Mouse (Mus musculus) MEL-GATA-1-ER (cell line): ENCODE measurements around the gene Ncan.

Experiments
- DNase-seq: peaks from one replicate; pipeline ENCODE4 v3.0.0-alpha.2; 2012; ENCODE audit warnings: low read depth; ENCODE audit errors: extremely low read depth

Gene Ncan

GRCm38 (mm10) chr8:70120667-70121066 is at the start of gene Ncan:
Gene Ncan, minus strand, starts transcription at chr8:70120873.
- DNase-seq = no peak

GRCm38 (mm10) chr8:70170116-70170515 is 49.4 kb upstream of the Ncan start:
- DNase-seq = no peak

DNA sequence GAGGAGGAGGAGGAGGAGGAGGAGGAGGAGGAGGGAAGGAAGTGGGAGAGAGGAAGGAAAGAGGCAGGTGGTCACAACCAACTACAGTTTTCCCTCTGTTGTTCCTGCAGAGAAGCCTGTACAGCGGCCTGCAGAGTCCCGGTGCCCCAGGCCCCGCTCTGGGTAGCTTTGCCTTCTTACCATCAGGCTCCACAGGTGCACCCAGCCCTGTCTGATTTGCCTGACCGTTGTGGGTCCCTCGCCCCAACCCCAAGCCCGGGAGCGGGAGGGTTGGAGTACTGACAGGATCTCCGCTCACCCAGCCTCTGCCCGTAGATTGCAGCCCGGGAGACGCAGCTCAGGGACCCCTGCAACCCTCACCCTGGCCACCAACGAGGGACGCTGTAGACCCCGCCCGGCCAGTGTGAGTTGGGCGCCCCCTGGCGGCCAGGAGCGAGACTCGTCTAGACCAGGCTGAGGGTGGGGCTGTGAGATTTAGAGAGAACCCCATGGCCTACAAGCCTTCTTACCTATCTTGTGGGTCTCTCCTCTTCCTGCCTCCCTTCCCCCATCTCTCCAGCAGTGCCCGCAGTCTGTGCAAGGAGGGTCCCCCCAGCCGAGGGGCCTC is 45.9 kb upstream of the Ncan start:
- no peak for DNase-seq

GRCm38 (mm10) chr8:70163316-70163715 is 42.6 kb upstream of the Ncan start:
- no peak for DNase-seq

DNA sequence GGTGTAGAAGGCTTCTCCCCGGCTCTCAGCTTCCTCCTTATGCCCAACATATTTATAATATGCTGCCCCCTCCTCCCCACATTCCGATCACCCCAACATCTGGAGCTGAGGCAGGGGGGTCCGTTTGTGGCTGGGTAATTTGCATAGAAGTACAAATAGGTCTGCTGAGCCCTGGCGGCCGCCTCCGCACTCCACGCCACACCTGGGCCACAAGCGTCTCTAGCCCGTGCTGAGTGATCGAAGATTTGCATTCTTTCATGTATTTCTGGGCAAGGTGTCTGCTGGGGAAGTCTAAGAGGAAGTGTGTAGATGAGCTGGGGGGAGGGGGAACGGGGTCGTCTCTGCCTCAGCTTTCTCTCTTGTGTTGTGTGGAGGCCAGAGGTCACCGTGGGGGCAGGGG is 39.3 kb upstream of the Ncan start:
- no peak for DNase-seq

GRCm38 (mm10) chr8:70159211-70159610 is 38.5 kb upstream of the Ncan start:
- no peak for DNase-seq

DNA sequence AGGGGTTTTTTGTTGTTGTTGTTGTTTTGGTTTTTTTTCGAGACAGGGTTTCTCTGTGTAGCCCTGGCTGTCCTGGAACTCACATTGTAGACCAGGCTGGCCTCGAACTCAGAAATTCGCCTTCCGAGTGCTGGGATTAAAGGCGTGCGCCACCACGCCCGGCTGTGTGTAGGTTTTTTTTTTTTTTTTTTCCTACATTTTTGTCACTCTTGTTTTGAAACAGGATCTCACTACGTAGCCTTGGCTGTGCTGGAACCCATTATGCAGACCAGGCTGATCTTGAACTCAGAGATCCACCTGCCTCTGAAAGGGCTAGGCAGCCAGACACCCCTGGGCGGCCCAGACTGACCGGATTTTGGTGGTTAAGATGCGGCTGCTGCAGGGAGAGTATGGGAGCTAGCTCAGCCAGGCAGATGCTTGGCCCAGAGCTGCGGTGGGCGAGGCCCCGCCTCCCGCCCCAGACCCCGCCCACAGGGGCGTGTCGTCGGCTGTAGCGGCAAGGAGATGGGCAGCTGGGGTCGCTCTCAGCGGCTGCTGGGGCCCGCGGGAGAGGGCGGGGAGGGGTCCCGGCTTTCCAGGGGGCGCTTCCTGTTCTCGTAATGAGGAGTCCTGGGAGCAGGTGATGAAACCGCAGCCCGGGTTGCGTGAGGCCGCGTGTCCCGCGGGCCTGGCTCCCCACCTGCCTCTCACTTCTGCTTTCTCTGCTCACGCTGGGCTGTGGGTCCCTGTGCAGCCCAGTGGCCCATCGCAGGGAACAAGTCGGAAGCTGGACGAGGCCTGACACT is 37.6 kb upstream of the Ncan start:
- no peak for DNase-seq

- DNase-seq = no peak
Observed at GRCm38 (mm10) chr8:70157240-70157800, 36.6 kb upstream of the Ncan start.

- DNase-seq = peak; percentile 74
Observed at GRCm38 (mm10) chr8:70152537-70153257, 32.0 kb upstream of the Ncan start.

DNA sequence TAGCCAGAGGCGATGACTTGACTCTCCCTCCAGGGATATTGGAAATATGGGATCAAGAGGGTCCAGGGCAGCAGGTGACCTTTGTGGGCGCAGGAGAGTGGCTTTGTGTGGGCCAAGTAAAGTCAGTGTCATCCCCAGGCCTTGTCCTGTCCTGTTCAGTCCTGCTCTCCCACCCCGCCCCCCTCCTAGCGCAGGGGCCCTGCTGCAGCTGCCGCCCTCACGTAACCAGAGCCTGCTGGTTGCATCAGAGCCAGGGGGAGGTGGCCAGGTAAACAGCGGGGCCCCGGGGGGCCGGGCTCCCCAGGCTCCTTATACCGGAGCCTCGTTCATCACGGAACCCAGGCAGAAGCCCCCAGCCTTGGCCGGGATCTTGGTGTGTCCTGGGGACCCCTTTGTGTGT is 29.5 kb upstream of the Ncan start:
- no peak for DNase-seq

GRCm38 (mm10) chr8:70147678-70148607 is 27.3 kb upstream of the Ncan start:
- no peak for DNase-seq

DNA sequence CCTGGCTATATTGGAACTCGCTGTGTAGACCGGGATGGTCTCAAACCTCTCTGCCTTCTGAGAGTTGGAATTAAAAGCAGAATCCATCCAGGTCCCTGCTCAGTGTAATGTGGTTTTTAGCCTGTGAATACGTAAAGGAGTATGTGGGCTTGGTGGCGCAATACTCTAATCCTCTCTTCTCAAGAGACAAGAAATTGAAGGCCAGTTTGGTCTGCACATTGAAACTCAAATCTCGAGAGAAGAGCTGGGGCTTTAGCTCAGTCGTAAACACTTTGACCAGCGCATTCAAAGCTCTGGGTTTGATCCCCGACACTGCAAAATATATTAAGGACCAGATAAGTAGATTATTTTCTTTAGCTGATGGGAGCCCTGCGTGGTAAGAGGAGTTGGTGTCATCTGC is 19.3 kb upstream of the Ncan start:
- no peak for DNase-seq

GRCm38 (mm10) chr8:70139026-70139857 is 18.6 kb upstream of the Ncan start, which contains the start of the genes Rfxank, Borcs8 and Mef2b:
Gene Rfxank, minus strand, starts transcription at chr8:70139154.
Gene Borcs8, plus strand, starts transcription at chr8:70139499.
Gene Mef2b, plus strand, starts transcription at chr8:70139711.
- DNase-seq = peak; percentile 97

- DNase-seq = no peak
Observed at GRCm38 (mm10) chr8:70137890-70138289, 17.2 kb upstream of the Ncan start.

DNA sequence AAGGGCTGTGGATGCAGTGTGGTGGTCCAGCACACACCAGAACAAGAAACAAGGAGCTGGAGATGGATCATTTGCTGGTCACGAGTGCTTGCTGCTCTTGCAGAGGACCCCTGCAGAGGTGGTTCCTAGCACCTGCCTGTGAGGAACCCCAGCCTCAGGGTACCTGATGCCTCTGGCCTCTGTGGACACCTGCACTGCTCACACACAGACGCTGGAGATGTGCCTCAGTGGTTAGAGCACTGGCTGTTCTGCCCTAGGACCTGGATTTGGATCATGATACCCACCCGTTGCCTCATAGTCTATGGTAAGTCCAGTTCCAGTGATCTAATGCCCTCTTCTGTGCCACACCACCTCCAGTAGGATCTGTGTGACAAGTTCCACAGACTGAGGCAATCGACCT is 15.9 kb upstream of the Ncan start:
- no peak for DNase-seq

- DNase-seq = no peak
Observed at GRCm38 (mm10) chr8:70134931-70135330, 14.3 kb upstream of the Ncan start.

DNA sequence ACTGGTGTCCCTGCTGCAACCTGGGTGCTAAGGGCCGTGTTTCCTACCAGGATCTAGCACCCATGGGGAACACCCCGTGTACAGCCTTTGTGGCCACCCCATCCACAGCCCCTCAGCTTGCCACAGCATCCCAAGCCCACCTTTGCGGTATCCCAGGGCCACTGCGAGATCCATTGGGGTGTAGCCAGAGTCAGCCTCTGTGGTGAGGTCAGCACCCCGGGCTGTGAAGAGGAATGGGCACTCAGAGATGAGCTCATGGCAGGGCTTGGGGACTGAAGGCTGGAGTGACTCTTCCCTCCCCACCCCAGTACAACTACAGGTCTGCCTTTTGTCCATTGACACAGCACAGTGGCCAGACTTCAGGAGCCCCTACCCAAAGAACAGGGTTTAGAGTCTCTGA is 13.4 kb upstream of the Ncan start:
- DNase-seq = no peak

GRCm38 (mm10) chr8:70131166-70131883 is 10.7 kb upstream of the Ncan start, which contains the start of gene Nr2c2ap:
Gene Nr2c2ap, plus strand, starts transcription at chr8:70131333.
- DNase-seq = peak; percentile 76

- no peak for DNase-seq
Observed at GRCm38 (mm10) chr8:70130066-70130465, 9.4 kb upstream of the Ncan start.
